Mouse (Mus musculus) 3134 (cell line): ENCODE measurements around the gene Sh2b1.
A peak's percentile ranks its signal among the peaks of the same experiment; 100 is the strongest.

Experiments
- DNase-seq: peaks from one replicate; pipeline ENCODE4 v3.0.0-alpha.2; 2011; ENCODE audit warnings: low spot score; ENCODE audit not compliant: insufficient read length; ENCODE audit errors: extremely low read depth

The Sh2b1 gene

GRCm38 (mm10) chr7:126481699-126482098 lies 6.5 kb upstream of the Sh2b1 start:
- no peak for DNase-seq

GRCm38 (mm10) chr7:126474486-126474955 lies 703 bp downstream of the Sh2b1 start:
- DNase-seq = peak; percentile 77

DNA sequence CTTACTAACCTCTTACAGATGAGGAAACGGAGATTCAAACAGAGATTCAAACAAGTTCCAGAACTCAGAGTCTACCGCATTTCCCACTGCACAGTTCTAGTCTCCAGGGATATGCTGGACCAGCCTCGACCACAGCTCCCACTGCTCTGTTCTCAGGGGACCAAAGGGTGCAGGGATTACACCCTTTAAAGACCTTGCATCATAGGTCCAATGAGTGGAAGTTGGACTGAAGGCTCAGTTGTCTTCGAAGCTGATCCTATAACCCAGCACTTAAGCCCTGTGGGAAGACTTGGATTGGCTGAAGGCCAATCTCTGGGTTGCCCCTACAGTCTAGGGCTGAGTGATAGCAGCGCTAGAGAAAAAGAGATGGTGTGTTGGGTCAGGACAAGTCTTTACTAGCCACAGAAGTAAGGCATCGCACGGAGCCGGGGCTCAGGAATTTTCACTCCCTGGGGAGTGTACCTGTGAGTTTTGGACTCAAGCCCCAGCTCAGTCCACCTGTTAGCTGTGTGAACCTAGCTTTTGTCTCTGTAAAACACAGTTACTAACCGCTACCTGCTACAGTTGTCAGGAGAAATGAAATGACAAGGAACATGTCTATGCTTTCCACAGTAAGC lies 1.6 kb downstream of the Sh2b1 start:
- DNase-seq = no peak

GRCm38 (mm10) chr7:126472713-126473112 lies 2.5 kb downstream of the Sh2b1 start:
- DNase-seq = no peak

DNA sequence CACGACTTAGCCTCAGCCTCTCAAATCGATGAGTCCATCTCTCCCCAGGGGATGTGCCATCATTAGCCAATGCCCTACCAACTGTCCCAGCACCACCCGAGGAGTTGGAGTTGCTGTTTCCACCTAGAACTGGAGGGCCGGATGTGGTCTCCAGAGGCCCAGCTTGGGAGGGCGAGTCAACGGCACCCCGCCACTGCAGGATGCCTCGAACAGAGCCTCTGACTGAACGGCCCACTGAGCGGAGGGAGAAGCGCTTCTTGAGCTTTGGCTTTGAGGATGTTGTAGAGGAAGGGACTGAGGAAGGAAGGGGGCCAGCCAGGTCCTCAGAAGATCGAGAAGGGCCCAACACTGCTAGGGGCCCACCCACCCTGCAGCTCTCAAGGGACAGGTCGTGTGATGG lies 2.9 kb downstream of the Sh2b1 start:
- no peak for DNase-seq

- DNase-seq = no peak
These were observed 3.4 kb downstream of the Sh2b1 start for GRCm38 (mm10) chr7:126471853-126472252.

GRCm38 (mm10) chr7:126471361-126471760 lies 3.9 kb downstream of the Sh2b1 start:
- DNase-seq = no peak

DNA sequence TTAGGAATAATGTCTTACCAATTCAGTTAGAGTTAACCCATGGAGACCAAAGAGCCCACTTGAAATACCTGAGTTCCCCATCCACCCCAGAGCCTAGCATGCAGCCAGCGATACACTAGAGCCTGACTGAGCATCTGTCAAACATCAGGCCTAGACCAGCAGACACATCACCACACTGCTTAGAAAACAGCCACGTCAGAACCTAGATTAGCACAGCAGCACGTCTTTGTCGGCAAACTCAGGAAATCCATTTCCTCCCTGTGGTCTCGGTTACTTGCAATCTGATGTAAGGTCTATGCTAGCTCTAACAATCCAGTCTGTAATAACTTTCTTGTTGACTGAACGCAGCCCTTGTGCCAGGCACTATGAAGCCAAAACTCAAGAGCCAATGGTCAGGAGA lies 5.1 kb downstream of the Sh2b1 start:
- DNase-seq = no peak

- DNase-seq = no peak
These were observed 7.2 kb downstream of the Sh2b1 start for GRCm38 (mm10) chr7:126467834-126468627.

GRCm38 (mm10) chr7:126467271-126467670 lies 8.0 kb downstream of the Sh2b1 start:
- DNase-seq = no peak

DNA sequence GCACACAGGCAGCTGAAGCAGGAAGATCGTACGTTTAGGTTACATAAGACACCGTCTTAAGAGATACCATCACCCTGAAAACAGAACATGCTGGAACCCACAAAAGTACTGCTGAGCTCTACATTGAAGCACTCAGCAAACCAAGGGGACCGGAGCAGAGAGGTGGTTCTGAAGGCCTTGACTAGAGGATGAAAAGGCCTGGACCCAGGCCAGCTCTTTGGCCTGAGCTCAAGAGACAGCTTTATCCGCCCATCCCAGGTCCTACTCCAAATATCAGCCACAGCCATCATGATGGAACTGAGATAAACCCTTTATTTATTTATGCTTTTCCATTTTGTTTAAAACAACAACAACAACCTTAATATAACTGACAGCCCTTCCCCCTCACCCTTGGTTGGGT lies 8.5 kb downstream of the Sh2b1 start:
- DNase-seq = no peak

DNA sequence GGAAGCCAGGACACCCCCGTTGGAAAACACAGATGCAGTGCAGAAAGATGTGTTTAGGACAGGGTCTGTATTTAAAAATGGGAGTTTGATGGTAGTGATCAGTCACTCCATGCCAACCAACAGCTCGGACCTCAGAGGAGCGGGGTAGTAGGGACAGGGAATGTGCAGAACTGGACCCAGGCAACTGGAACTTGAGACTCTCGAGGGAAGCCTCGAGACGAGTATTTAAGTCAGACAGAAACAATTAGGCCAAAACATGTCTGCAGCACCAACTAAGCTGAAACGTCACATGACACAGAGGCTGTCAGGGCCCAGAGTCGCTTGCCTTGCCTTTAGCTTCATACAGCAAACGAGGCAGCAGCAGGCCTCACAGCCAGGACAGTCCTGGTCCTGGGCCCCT lies 9.1 kb downstream of the Sh2b1 start:
- DNase-seq = no peak

GRCm38 (mm10) chr7:126465246-126466030 lies 9.8 kb downstream of the Sh2b1 start:
- DNase-seq = no peak

- DNase-seq = no peak
These were observed 10.4 kb downstream of the Sh2b1 start for GRCm38 (mm10) chr7:126464836-126465235.

DNA sequence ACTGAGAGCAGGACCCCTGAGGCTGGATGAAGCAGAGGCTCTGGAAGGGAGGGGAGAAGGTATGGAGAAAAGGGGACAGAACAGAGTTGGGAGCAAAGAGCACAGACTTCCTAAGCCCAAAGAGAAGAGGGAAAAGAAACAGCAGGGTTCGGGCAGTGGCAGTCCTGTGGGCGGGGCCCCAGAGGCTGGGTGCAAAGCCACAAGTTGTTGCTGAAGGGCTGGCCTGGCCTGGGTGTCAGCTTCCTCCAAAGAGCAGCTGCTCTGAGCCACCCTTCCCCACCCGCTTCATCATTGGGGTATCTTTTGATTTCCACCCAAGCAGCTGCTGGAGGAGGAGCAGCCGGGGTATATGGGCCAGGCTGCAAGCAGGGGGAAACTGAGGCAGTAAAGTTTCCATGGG lies 11.1 kb downstream of the Sh2b1 start:
- no peak for DNase-seq

- DNase-seq = no peak
These were observed 11.7 kb downstream of the Sh2b1 start for GRCm38 (mm10) chr7:126463547-126463946.

DNA sequence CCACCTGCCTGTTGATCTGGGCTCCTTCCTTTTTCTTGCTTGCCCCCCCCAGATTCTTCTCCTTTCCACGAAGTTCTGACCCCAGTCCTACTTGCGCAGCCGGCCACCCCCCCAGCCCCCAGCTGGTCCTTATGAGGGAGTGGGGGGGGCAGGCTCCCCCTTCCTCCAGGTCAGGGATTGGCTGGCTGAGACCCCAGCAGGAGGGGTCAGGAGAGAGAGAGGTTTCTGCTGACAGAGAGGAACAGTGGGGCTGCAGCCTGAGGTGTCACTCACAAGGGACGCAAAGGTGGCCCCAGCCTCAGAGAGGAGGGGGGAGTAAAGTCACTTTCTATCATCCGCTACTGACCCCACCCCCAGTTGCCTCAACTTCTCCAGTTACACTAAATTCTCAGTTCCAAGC lies 12.2 kb downstream of the Sh2b1 start, which contains the start of gene Atp2a1:
TSS of gene Atp2a1 (minus strand) at position 105 of the 400 bp plus-strand sequence.
- DNase-seq = no peak

- DNase-seq = no peak
These were observed 13.6 kb downstream of the Sh2b1 start for GRCm38 (mm10) chr7:126461626-126462025.

DNA sequence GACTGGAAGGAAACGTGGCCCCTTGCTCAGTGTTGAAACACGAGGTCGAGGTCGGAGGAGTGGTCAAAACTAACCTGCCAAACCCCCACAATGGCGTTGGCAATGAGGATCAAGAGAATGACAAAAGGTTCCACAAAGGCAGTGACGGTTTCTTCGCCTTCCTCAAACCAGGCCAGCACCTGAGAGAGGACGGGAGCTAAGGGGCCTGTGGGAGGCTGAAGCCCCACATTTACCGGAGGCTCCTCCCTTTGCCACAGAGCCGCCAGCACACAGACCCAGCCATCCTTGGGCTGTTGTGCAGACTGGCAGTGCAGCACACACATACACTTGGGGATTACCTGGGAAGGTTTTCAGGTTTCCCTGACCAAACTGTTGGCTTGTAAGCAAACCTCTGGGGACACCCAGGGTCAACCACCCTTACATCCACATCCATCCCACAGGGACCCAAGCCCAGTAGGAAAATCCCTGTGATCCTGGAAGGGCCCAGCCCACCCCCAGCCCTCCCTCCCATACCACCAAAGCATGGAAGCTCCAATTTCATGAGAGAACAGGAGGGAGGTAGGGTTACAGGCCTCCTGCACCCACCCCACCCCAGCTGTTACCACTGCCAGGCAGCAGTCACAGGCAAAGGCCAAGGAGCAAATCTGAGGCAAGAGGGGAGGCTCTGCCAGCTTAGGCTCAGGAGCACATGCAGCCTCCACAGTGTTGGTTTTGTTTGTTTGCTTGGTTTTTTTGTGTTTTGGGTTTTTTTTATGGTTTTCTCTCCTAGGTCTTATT lies 14.4 kb downstream of the Sh2b1 start:
- DNase-seq = no peak

DNA sequence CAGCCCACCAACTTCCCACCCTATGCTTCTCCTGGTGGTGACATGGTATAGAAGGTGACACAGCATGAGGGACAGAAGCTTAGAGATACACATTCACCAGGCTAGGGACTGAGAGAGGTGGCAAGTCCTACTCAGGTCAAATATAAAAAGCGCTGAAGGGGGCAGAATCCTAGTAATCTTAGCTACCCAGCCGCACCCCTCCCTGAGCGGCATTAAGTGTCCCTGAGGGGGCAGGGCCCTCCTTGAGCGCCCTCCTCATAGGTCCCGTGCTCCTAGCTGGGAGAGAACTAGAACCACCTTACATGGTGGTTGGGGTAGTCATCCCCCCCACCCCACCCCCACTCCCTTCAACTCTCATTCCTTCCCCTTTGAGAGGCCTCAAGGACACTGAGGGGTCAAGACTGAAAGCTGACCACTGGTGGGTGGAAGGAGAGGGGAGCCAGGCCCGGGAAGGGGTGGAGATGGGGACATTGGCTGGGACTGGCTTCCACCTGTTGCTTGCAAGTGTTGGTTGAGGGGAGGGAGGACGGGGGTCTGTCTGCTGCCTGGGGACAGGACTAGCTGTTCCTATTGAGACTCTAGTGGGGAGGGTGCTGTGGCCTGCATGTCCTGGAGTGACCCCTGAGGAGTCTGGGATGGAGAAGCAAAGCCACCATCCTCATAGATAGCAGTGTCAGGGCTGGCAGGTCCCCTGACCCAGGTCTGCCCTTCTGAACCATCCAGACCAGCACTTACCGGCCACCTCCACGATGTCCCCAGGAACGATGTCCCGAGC lies 16.2 kb downstream of the Sh2b1 start:
- no peak for DNase-seq
